Mouse (Mus musculus) MEL (cell line): Measurements from ENCODE around the gene 8030474K03Rik.

ENCODE experiments used
- CTCF ChIP-seq, 3 experiments: IDR thresholded peaks in 2 of 3; conservative IDR thresholded peaks in 1 of 3; 2 replicates each; pipeline ENCODE4 v1.5.1; 2011 to 2012; ENCODE audit warnings: low read length in 3 of 3, low read depth in 2 of 3, mild to moderate bottlenecking in 2 of 3, improper control_type of control experiment in 1 of 3, inconsistent platforms in 1 of 3, mixed read lengths in 1 of 3, moderate library complexity in 1 of 3; ENCODE audit not compliant: control insufficient read depth in 1 of 3, insufficient read depth in 1 of 3, poor library complexity in 1 of 3, severe bottlenecking in 1 of 3
- HCFC1 ChIP-seq: IDR thresholded peaks from 2 replicates; pipeline ENCODE4 v1.6.1; 2012; ENCODE audit warnings: low read depth, mild to moderate bottlenecking, inconsistent platforms, low read length, improper control_type of control experiment, moderate library complexity
- MAFK ChIP-seq: IDR thresholded peaks from 2 replicates; pipeline ENCODE4 v1.6.1; 2011; ENCODE audit warnings: low read depth, mild to moderate bottlenecking, low read length, improper control_type of control experiment, borderline replicate concordance

- TF ChIP-seq HCFC1: no peak
- no peak for TF ChIP-seq MAFK
- TF ChIP-seq CTCF (IDR thresholded peaks at IDR 0.05 in 2 of 3, conservative IDR thresholded peaks at IDR 0.05 in 1 of 3; ENCODE audit: control insufficient read depth in 1 of 3, insufficient read depth in 1 of 3, low read depth in 2 of 3, low read length in 3 of 3, poor library complexity in 1 of 3, severe bottlenecking in 1 of 3): peak; percentile 44 to 74 (median 71)
These were observed 22.4 kb upstream of the 8030474K03Rik start for GRCm38 (mm10) chrX:101772035-101772434.
